Mouse (Mus musculus) lung, embryonic 14.5 days (tissue): ENCODE results near the gene Mitd1. TPM values are rescaled to one million over a fixed set of nuclear protein-coding genes. Genes with fewer than 3 reads are reported as not detected.

ENCODE experiments used
- ATAC-seq: fragments of 200-750 bp; cut with Nextera tagmentation; 2 replicates; pipeline ENCODE4 v1.8.0; 2017; ENCODE audit warnings: mild to moderate bottlenecking, moderate TSS enrichment, moderate library complexity; ENCODE audit not compliant: insufficient read depth
- DNase-seq: peaks from one replicate; pipeline ENCODE4 v3.0.0-alpha.2; 2015
- H3K27ac ChIP-seq: fragments of 300-500 bp; sonication (generic); 2 replicates; pipeline ENCODE4 v1.5.1; 2014; ENCODE audit warnings: low read depth, mild to moderate bottlenecking, moderate library complexity
- H3K27me3 ChIP-seq: fragments of 300-500 bp; sonication (generic); 2 replicates; pipeline ENCODE4 v1.6.1; 2014; ENCODE audit warnings: low read length, control low read depth; ENCODE audit not compliant: insufficient read depth
- H3K36me3 ChIP-seq: fragments of 300-500 bp; sonication (generic); 2 replicates; pipeline ENCODE4 v1.6.1; 2014; ENCODE audit warnings: control low read depth; ENCODE audit not compliant: insufficient read depth
- H3K4me1 ChIP-seq: fragments of 300-500 bp; sonication (generic); 2 replicates; pipeline ENCODE4 v1.6.1; 2014; ENCODE audit warnings: antibody characterized with exemption, control low read depth; ENCODE audit not compliant: insufficient read depth
- H3K4me2 ChIP-seq: fragments of 300-500 bp; sonication (generic); 2 replicates; pipeline ENCODE4 v1.6.1; 2014; ENCODE audit warnings: mild to moderate bottlenecking
- H3K4me3 ChIP-seq: fragments of 300-500 bp; sonication (generic); 2 replicates; pipeline ENCODE4 v1.5.1; 2014; ENCODE audit warnings: low read depth, low read length
- H3K9ac ChIP-seq: fragments of 300-500 bp; sonication (generic); 2 replicates; pipeline ENCODE4 v1.6.1; 2014
- H3K9me3 ChIP-seq: fragments of 300-500 bp; sonication (generic); 2 replicates; pipeline ENCODE4 v1.6.1; 2016; ENCODE audit warnings: low read depth, low read length, control low read depth
- CTCF ChIP-seq: IDR thresholded peaks from 2 replicates; pipeline ENCODE4 v1.5.1; 2016; ENCODE audit warnings: antibody characterized with exemption, low read depth
- WGBS: fragments of 180-500 bp; shearing (Covaris S2); extraction: QIAGEN DNeasy Blood & Tissue Kit; methylation state at CpG from one replicate; pipeline ENCODE4 v1.1.7; 2014; 5-methylcytosine and 5-hydroxymethylcytosine counted together
- polyA plus RNA-seq: library from polyadenylated mRNA; unstranded; fragments of >200 nt; fragmentation: Nextera tagmentation; extraction: Ambion mirVana; gene quantifications from 2 replicates; pipeline ENCODE4 v1.2.1, GENCODE M21; 2014

Mitd1 gene
- polyA plus RNA-seq = 24.2 and 26.4 TPM in 2 replicates

GRCm38 (mm10) chr1:37890025-37890652, at the start of gene Mitd1, which contains the start of gene Mrpl30:
Gene Mitd1, minus strand, starts transcription at chr1:37890411.
Gene Mrpl30, plus strand, starts transcription at chr1:37890477.
- no peaks in the 10 kb centered on the region for H3K9me3 ChIP-seq
- peak within 1 kb of the TSS; percentile 83 for H3K27ac ChIP-seq
- H3K4me1 ChIP-seq = peaks cover 9% of the 10 kb centered on the region; the same call in 1 of the 2 replicates
- H3K27me3 ChIP-seq = no peaks in the 10 kb centered on the region
- no peak for TF ChIP-seq CTCF
- peak; percentile 94 for ATAC-seq
- H3K36me3 ChIP-seq = peaks cover 11% of the 10 kb centered on the region
- H3K9ac ChIP-seq = peak within 1 kb of the TSS; percentile 69
- peak; percentile 97 for DNase-seq
- WGBS = under 1% methylated on average over 41 of the region's 41 CpGs
- peak within 1 kb of the TSS; percentile 61 for H3K4me2 ChIP-seq
- H3K4me3 ChIP-seq = peak within 1 kb of the TSS; percentile 73

GRCm38 (mm10) chr1:37931806-37932205, 41.6 kb upstream of the Mitd1 start:
- Histone ChIP-seq H3K4me3 (no peak overlapping the region), H3K9ac (no peak overlapping the region), H3K36me3 (no peaks in the 10 kb centered on the region), H3K27me3 (no peaks in the 10 kb centered on the region), H3K9me3 (no peaks in the 10 kb centered on the region), H3K4me2 (no peak overlapping the region), H3K4me1 (no peaks in the 10 kb centered on the region), H3K27ac (no peak overlapping the region)
- DNase-seq = peak; percentile 71
- peak; percentile 45 for TF ChIP-seq CTCF
- ATAC-seq = peak; percentile 56; the same call in 1 of the 2 replicates
- 11% methylated on average over 3 of the region's 3 CpGs for WGBS

- Histone ChIP-seq H3K4me2 (no peak overlapping the region), H3K9ac (no peak overlapping the region), H3K4me3 (no peak overlapping the region), H3K36me3 (no peaks in the 10 kb centered on the region), H3K9me3 (no peaks in the 10 kb centered on the region), H3K27ac (no peak overlapping the region), H3K27me3 (no peaks in the 10 kb centered on the region), H3K4me1 (no peaks in the 10 kb centered on the region)
- no peak for TF ChIP-seq CTCF
- no peak for DNase-seq
- WGBS = 74% methylated on average over 8 of the region's 8 CpGs
- ATAC-seq = no peak
Measured at GRCm38 (mm10) chr1:37925971-37926370, 35.8 kb upstream of the Mitd1 start.

- no peak for TF ChIP-seq CTCF
- Histone ChIP-seq H3K9ac (no peak overlapping the region), H3K4me1 (no peaks in the 10 kb centered on the region), H3K27ac (no peak overlapping the region), H3K27me3 (no peaks in the 10 kb centered on the region), H3K4me2 (no peak overlapping the region), H3K9me3 (no peaks in the 10 kb centered on the region), H3K4me3 (no peak overlapping the region), H3K36me3 (no peaks in the 10 kb centered on the region)
- WGBS = 53% methylated on average over 8 of the region's 8 CpGs
- no peak for ATAC-seq
- peak; percentile 8 for DNase-seq
Measured at GRCm38 (mm10) chr1:37922536-37922935, 32.3 kb upstream of the Mitd1 start.

GRCm38 (mm10) chr1:37918096-37918495, 27.9 kb upstream of the Mitd1 start:
- Histone ChIP-seq H3K4me1 (no peaks in the 10 kb centered on the region), H3K36me3 (no peaks in the 10 kb centered on the region), H3K4me3 (no peak overlapping the region), H3K27ac (no peak overlapping the region), H3K4me2 (no peak overlapping the region), H3K27me3 (no peaks in the 10 kb centered on the region), H3K9ac (no peak overlapping the region), H3K9me3 (no peaks in the 10 kb centered on the region)
- TF ChIP-seq CTCF = no peak
- ATAC-seq (no peak), DNase-seq (no peak)
- 55% methylated on average over 6 of the region's 6 CpGs for WGBS

DNA sequence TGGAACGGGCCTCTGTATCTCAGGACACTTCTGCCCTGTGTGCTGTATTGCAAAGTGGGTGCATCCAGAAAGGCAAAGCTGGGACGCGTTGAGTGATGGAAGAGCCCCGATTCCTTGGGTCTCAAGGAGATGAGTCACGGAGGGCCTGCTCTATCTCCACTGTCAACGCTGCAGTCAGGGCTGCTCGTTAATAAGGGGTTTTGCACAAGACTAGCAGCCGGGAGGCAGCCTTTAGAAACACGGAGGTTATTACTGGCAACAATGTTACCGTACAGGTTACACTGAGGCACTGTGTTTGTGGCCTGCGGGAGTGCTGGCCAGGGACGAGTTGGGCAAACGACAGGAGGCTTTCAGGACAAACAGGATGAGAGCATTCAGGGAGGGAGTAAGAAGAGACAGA, 27.5 kb upstream of the Mitd1 start:
- no peaks in the 10 kb centered on the region for H3K9me3 ChIP-seq
- 63% methylated on average over 13 of the region's 13 CpGs for WGBS
- TF ChIP-seq CTCF = no peak
- no peaks in the 10 kb centered on the region for H3K4me1 ChIP-seq
- ATAC-seq (no peak), DNase-seq (no peak)
- H3K9ac ChIP-seq = no peak overlapping the region
- no peak overlapping the region for H3K4me3 ChIP-seq
- no peaks in the 10 kb centered on the region for H3K27me3 ChIP-seq
- no peaks in the 10 kb centered on the region for H3K36me3 ChIP-seq
- no peak overlapping the region for H3K27ac ChIP-seq
- no peak overlapping the region for H3K4me2 ChIP-seq

- H3K4me1 ChIP-seq = no peaks in the 10 kb centered on the region
- no peaks in the 10 kb centered on the region for H3K9me3 ChIP-seq
- H3K4me3 ChIP-seq = no peak within 1 kb of the TSS
- H3K27ac ChIP-seq = no peak within 1 kb of the TSS
- H3K4me2 ChIP-seq = no peak within 1 kb of the TSS
- no peaks in the 10 kb centered on the region for H3K27me3 ChIP-seq
- TF ChIP-seq CTCF = no peak
- no peak for ATAC-seq
- 75% methylated on average over 5 of the region's 5 CpGs for WGBS
- no peaks in the 10 kb centered on the region for H3K36me3 ChIP-seq
- no peak within 1 kb of the TSS for H3K9ac ChIP-seq
- DNase-seq = no peak
Measured at GRCm38 (mm10) chr1:37916393-37916792, 26.2 kb upstream of the Mitd1 start, which contains the start of gene Lyg2. Gene Lyg2, minus strand, starts transcription at chr1:37916493.

DNA sequence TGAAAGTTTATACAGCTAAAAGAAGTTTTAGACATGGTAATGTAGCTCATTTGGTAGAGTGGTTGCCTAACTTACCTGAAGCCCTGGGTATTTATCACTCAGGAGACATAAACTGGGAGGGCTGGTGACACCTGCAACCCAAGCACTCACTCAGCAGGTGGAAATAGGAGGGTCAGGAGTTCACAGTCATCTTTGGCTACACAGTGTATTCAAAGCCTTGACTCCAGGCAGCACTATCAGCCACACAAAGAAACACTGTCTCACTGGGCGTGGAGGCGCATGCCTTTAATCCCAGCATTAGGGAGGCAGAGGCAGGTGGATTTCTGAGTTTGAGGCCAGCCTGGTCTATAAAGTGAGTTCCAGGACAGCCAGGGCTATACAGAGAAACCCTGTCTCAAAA, 22.5 kb upstream of the Mitd1 start:
- ATAC-seq (no peak), DNase-seq (no peak)
- WGBS = 76% methylated on average over 2 of the region's 2 CpGs
- H3K9me3 ChIP-seq = no peaks in the 10 kb centered on the region
- no peak overlapping the region for H3K27ac ChIP-seq
- H3K4me3 ChIP-seq = no peak overlapping the region
- H3K4me2 ChIP-seq = no peak overlapping the region
- H3K9ac ChIP-seq = no peak overlapping the region
- no peaks in the 10 kb centered on the region for H3K36me3 ChIP-seq
- TF ChIP-seq CTCF = no peak
- no peaks in the 10 kb centered on the region for H3K4me1 ChIP-seq
- H3K27me3 ChIP-seq = no peaks in the 10 kb centered on the region
